Mouse (Mus musculus) lung, adult 2 months (tissue): ENCODE results near the gene Erc2.

Experiments used
- CTCF ChIP-seq: fragments of 200-500 bp; IDR thresholded peaks from 2 replicates; pipeline ENCODE4 v1.5.1; 2011; ENCODE audit warnings: mild to moderate bottlenecking, low read length, control low read depth; ENCODE audit not compliant: insufficient read depth
- POLR2A ChIP-seq: fragments of 200-500 bp; IDR thresholded peaks from 2 replicates; pipeline ENCODE4 v1.6.1; 2011; ENCODE audit warnings: low read depth, mild to moderate bottlenecking, control low read depth, low read length, borderline replicate concordance; ENCODE audit errors: extremely low read depth

DNA sequence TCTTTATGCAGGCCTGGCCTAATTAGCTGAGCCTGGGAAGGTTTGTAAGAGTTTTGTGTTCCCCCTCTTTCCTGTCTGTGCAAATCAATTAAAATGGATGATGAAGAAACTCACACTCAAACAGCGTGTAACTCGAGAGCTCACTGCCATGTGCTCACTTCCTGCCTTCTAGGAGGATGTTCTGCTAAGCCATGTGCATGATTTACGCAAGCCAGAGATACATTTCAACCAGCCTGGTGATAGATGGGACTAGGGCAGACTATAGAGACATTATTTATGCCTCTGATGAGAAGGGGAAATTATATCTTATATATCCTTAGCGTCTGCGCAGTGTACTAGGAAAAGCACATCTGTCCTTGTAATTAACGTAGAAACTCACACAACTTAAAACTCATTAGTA, 193.5 kb downstream of the Erc2 start:
- TF ChIP-seq CTCF (no peak), POLR2A (no peak)
